Mouse (Mus musculus) heart, adult 2 months (tissue): Measurements from ENCODE around the gene Pa2g4.

ENCODE experiments used
- CTCF ChIP-seq: fragments of 200-600 bp; IDR thresholded peaks from 2 replicates; pipeline ENCODE4 v1.8.1; 2022; ENCODE audit warnings: antibody characterized with exemption, mild to moderate bottlenecking, moderate library complexity
- POLR2A ChIP-seq: fragments of 200-500 bp; IDR thresholded peaks from 2 replicates; pipeline ENCODE4 v1.6.1; 2011; ENCODE audit warnings: mild to moderate bottlenecking, low read depth, low read length, control low read depth; ENCODE audit not compliant: insufficient read depth

DNA sequence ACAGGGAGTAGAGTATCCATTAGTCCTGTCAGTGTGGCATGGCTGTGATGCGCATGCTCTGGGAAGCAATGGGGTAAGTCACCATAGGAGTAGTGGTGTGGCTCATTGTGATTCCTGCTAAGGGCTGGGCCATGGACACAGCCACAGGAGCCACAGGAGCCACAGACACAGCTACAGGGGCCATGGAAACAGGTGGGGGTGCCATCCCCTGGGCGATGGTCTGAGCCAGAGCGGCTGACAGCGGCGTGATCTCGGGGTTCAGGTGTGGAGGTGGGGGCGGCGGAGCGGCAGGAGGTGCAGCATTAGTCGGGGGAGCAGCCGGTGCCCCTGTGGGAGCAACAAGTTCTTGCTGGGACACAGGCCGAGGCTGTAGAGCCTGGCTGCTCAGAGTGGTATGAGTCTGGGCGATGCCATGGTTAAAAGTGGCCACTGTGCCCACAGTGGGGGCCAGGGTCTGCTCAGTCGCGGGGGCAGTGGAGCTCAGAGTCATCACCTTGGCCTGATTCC, 21.6 kb downstream of the Pa2g4 start:
- TF ChIP-seq CTCF (no peak), POLR2A (no peak)
